Mouse (Mus musculus) lung, postnatal 10 days (tissue): ENCODE measurements around the gene Tex12.

Experiments
- DNase-seq: peaks from one replicate; pipeline ENCODE4 v3.0.0; 2021

Tex12 gene

DNA sequence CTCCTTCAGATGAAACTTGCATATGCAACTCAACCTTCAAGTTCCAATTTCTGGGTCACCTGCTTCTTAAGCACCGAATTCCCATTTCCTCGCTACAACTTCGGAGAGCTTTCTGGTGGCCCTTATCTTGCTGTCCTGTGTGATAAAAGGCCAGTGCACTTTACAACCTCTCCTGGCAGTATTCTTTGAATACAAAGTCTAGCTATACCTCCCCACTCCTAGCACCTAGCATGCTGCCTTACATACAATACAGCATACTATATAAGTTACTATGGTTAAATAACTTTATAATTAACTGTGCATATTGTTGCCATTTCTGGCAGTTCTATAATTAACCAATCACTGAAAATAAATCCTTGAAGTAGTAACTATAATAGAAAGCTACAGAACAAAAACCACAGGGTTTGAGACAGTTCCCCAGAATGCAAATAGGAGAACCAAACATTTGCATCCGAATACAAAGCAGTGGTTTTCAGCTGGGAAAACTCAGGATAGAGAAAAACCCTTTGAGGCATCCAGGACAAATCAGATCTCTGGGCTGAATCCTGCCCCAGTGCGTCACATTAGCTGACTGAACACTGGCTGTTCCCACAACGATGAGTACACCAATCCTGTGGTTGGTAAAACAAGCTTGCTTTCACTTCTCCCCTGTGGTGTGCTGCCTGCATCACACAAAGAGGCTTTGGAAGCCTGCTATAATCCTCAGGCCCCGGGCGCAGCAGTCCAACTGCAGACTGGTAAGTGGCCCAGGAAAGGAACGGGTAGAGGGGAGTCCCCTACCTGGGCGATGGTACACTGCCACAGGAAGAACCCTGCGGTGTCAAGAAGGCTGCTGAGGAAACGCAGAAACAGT, 6.7 kb downstream of the Tex12 start, which contains the start of gene Il18:
TSS of gene Il18 (plus strand) at position 587 of the 853 bp plus-strand sequence.
- peak; percentile 26 for DNase-seq

- DNase-seq = no peak
Measured at GRCm38 (mm10) chr9:50553547-50553946, 7.6 kb downstream of the Tex12 start.

- no peak for DNase-seq
Measured at GRCm38 (mm10) chr9:50552206-50552605, 8.9 kb downstream of the Tex12 start.

DNA sequence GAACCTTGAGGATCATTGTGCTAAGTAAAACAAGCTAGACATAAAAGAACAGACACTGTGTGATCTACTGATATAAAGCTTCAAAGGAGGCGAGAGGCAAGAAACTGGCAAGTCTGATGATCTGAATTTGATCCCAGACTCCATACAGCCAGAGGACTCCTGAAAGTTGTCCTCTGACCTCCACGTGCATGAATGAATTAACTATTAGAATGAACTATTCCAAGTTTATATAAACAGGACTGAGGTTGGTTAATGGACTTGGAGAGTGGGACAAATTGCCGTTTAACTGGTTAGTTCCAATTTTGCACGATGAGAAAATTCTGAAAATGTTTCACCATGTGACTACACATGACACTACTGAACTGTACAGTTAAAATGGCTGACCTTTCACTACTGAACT, 12.2 kb downstream of the Tex12 start:
- DNase-seq = no peak

- no peak for DNase-seq
Measured at GRCm38 (mm10) chr9:50547859-50548478, 13.2 kb downstream of the Tex12 start.

DNA sequence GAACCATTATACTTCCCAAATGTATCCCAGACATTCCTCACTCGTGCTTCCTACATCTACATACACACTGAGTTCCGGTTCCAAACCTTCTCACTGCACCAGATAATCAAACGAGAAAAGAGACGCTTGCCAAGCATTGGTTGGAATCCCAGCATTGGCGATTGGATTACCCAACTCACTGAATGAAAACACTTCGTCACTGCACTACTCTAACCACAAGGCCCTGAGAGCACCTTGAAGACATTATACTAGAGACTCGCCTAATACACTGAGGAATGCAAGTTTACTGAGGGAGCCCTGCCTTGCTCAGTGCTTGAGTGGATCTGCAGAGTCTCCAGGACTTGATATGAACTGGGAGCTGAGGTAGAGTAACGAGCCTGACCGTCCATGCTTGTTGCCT, 18.7 kb downstream of the Tex12 start:
- DNase-seq = no peak

DNA sequence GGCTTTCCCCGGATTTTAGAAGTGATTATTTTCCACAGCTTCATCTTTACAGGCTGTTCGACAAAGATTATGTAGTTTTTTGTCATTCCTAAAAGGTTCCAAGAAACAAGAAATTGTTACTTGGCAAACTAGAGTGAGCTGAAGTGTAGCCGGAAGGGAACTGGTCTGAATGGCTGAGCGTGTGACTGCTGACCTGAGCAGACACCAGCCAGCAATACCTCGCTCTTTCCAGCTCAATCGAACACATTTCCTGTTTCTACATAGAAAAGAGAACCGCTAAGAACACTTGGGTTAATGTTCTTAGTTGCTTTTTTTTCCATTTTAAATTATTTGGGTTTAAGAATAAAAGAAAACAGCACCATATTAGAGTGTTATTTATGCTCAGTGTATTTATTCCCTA, 21.0 kb downstream of the Tex12 start:
- DNase-seq = no peak

DNA sequence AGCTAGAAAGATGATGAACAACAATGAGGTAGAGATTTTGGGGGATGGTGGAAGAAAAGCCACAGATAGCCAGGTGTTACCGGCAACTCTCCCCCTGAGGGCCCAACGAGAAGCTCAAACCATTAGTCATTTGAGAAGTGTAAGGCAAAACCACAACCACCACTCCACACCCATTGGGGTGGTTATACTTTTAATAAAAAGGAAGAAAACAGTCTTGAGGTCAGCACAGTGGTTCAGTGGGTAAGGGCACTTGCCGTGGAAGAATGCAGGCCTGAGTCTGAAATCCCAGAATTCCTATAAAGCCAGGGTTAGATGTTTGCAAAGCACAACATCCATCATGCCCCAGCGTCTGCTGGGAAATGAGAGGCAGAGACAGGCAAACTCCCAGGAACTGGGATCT, 23.8 kb downstream of the Tex12 start:
- no peak for DNase-seq

GRCm38 (mm10) chr9:50536603-50537135, 24.5 kb downstream of the Tex12 start:
- no peak for DNase-seq

DNA sequence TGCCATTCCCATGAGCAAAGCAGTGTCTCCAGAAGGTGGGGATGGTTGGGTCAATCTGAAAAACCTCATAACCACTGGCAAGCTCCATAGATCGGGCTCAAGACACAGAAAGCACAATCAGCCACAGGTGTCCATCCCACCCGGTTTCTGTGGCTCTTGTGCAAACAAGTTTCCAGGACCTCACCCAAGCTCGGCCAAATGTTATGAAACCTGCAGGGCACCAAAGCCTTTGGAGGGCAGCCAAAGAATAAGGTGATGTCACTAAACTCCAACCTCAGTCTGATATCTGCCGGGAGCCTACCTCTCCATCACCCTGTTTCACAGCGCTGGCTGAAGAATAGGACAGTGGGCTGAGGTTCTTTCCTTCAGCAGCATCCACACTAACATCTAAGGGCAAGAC, 25.2 kb downstream of the Tex12 start:
- peak; percentile 20 for DNase-seq

DNA sequence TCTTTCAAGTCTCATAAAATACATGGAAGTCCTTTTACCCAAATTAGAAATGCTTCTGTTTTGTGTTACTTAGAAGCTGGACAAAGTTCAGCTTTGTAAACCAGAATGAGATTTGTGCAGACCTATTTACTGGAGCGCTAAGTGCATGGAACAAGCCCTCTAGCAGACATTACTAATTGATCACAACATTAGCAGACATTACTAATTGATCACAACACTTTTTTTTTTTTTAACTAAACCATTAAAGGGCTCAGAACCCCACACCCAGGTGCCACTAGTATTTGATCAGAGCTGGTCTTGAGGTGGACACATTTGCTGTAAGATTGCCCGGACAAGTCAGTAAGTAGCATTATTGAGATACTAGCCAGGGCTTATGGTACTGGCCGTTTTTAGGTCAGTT, 27.3 kb downstream of the Tex12 start:
- no peak for DNase-seq

DNA sequence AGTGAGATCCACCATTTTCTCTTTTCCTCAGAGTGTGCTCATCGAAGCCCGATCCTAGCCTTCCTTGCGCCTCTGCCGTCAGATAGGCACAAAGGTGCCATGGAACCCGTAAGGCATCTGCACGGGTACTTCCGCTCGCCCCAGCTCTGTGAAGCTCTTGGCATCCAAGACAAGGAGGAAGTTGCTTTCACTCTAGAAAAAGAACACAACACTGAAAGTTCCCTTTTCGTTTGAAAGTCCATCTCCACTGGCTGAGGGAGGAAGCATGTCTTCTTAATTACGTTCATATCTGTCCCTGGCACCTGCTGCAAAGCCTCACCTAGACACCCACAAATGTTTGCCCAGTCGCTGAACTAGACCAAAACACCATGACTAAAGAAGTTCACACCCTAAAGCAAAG, 27.8 kb downstream of the Tex12 start:
- DNase-seq = no peak

GRCm38 (mm10) chr9:50530890-50531289, 30.2 kb downstream of the Tex12 start:
- DNase-seq = peak; percentile 41

- DNase-seq = peak; percentile 99
Measured at GRCm38 (mm10) chr9:50528293-50528892, 32.7 kb downstream of the Tex12 start, which contains the start of gene Pts. Gene Pts, minus strand, starts transcription at chr9:50528724.

DNA sequence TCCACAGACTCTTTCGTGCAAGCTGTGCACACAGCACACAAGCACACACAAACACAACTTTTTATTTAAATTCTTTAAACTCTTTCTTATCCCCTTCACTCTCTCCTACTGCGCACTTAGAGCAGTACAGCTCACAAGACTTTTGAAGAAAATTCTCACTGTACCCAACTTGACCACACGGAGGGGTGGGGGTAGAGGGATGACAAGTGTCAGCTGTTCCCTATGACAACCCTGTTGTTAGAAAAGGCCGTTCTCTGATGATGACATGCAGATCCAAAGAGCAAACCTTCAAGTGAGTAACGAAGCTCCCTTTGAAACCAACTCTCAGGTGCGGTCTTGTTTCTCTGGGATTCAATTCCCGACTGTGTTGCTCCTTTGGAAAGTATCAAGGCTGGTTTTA, 33.3 kb downstream of the Tex12 start:
- peak; percentile 40 for DNase-seq

DNA sequence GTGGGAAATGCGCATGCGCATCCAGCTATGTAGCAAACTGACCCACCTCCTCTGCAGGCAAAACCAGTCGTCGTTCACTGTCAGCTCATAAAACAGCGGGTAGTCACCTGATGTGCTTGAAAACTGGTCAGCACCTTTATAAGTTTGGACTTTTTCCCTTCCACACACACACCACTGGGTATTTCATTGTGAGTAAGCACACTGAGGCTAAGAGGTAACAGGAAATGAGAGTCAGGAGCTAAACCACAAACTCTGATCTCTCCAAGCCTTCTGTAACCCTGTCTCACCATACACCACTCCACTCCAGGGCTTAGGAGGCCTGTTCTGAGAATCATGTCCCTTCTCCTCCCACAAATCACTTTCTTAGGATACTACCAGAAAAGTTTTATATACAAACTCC, 35.5 kb downstream of the Tex12 start:
- no peak for DNase-seq

DNA sequence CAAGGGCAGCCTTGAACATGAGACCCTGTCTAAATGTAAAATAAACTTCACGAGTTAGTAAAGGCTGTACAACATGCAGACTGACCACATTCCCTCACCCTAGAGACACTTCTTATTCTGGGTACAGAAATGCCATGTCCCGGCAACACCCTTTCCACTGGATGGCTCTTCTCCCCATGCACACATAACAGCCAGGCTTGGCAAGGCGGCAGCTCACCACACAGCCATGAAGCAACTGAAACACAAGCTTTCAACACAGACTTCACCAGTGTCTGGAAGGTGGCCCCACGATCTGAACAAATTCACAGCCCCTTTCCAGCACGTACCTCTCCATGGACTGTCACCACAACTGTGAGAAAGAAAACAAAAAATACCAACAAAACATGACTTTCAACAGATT, 36.2 kb downstream of the Tex12 start:
- no peak for DNase-seq

GRCm38 (mm10) chr9:50522574-50522973, 38.6 kb downstream of the Tex12 start:
- no peak for DNase-seq

GRCm38 (mm10) chr9:50521562-50521961, 39.6 kb downstream of the Tex12 start:
- no peak for DNase-seq

DNA sequence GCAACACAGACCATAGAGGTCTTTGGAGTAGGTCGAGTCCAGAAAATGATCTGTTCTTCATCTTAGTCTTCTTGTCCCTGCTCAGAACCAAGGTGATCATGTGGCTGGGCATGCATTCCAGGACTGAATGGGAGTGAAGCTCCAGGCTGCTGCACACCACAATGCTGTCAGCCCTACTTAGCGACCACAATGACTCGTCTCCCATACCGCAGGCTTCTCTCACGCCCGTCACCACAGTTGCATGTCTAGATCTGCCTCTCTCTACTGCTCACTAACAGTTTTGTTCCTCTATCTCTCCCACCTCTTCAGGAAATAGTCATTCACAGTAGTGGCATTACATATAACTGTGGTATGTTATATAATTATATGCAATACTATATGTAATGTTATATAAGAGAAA, 40.4 kb downstream of the Tex12 start:
- no peak for DNase-seq

DNA sequence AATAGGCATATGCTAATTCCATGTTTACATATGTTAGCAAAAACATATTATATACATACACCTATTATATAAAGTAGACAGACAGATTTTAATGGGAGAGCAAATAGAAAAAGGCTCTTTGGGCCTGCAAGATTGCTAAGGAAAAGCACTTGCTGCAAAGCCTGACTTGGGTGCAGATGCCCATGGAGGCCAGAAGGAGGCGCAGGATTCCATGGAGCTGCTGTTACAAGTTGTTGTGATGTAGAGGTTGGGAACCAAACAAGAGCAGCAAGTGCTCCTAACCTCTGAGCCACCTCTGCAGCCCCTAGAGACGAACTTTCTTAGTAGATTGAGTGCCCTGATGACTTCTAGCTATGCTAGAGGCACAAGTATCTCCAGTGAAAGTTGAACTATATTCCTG, 42.3 kb downstream of the Tex12 start:
- peak; percentile 18 for DNase-seq

DNA sequence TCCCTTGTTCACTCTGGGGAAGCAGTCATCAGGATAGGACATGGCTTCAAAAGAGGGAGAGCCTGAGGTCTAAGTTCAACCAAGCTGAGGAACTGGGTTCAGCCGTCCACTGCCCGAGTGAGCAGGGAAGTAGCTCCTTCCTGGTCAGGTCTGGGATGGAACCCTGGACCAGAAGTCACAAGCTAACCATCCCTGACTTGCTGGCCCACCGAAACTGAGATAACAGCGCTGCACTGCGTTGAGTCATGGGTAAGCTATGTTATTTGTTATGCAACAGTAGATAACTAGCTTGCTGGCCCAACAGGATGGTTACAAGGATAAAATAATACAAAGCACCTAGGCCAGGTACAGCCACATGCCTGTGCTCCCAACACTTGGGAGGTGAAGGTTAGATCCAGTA, 45.7 kb downstream of the Tex12 start:
- no peak for DNase-seq

- no peak for DNase-seq
Measured at GRCm38 (mm10) chr9:50507570-50507969, 53.6 kb downstream of the Tex12 start.
